Mouse (Mus musculus): ENCODE measurements around the gene Prkg1.

DNA sequence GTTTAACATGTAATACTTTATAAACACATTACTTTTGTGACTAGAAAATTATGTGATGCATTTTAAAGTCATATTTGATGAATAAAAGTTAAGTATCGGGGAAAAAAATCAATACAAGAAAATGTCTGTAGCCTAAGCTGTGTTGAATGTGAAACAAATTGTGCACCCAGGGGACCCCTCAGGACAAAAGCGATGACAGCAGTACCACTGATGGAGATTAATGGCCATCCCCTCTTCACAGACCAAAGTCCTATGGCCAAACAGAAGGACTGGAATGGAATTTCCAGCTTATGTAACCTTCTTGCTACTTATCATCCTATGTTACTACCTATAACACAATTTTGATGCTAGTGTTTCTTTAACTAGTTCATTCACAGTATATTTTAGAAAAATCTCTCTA is 473.6 kb downstream of the Prkg1 start:
- TF ChIP-seq POLR2A (IDR thresholded peaks at IDR 0.05; ENCODE audit: borderline replicate concordance, low read depth, low read length), result no peak
- TF ChIP-seq CTCF (IDR thresholded peaks at IDR 0.05; ENCODE audit: low read depth, low read length), result no peak
